Mouse (Mus musculus) embryo, embryonic 9.5 days (tissue): ENCODE data around the gene Dhdh.
"Not testable (repeated sequence)": the region's sequence is repeated elsewhere in the genome, so short reads cannot be mapped to it uniquely, and the experiment has no call there.

Source experiments
- DNase-seq: peaks from one replicate; pipeline ENCODE4 v3.0.0-alpha.2; 2017; ENCODE audit errors: extremely low spot score

The Dhdh gene

GRCm38 (mm10) chr7:45488293-45489204 lies at the start of gene Dhdh:
TSS of gene Dhdh (minus strand) at chr7:45488805.
- DNase-seq: peak; percentile 83

GRCm38 (mm10) chr7:45537602-45538001 lies 49.0 kb upstream of the Dhdh start:
- no peak for DNase-seq

- no peak for DNase-seq
Observed at GRCm38 (mm10) chr7:45535676-45536075, 47.1 kb upstream of the Dhdh start.

GRCm38 (mm10) chr7:45530643-45531042 lies 42.0 kb upstream of the Dhdh start:
- DNase-seq: no peak

GRCm38 (mm10) chr7:45529461-45529860 lies 40.9 kb upstream of the Dhdh start:
- DNase-seq: no peak

GRCm38 (mm10) chr7:45527169-45527568 lies 38.6 kb upstream of the Dhdh start:
- DNase-seq: not testable (repeated sequence)

- no peak for DNase-seq
Observed at GRCm38 (mm10) chr7:45526474-45527120, 38.0 kb upstream of the Dhdh start.

GRCm38 (mm10) chr7:45525809-45526473 lies 37.3 kb upstream of the Dhdh start, which contains the start of the genes Ppp1r15a and Plekha4:
TSS of gene Ppp1r15a (minus strand) at chr7:45526268.
TSS of gene Plekha4 (plus strand) at chr7:45526330.
- peak; percentile 95 for DNase-seq

GRCm38 (mm10) chr7:45524841-45525621 lies 36.4 kb upstream of the Dhdh start:
- no peak for DNase-seq

GRCm38 (mm10) chr7:45523678-45524170 lies 35.1 kb upstream of the Dhdh start:
- DNase-seq: no peak

GRCm38 (mm10) chr7:45522957-45523676 lies 34.5 kb upstream of the Dhdh start:
- DNase-seq: no peak

- DNase-seq: no peak
Observed at GRCm38 (mm10) chr7:45522194-45522752, 33.7 kb upstream of the Dhdh start.

- DNase-seq: peak; percentile 90
Observed at GRCm38 (mm10) chr7:45521728-45522184, 33.2 kb upstream of the Dhdh start.

GRCm38 (mm10) chr7:45520605-45521004 lies 32.0 kb upstream of the Dhdh start:
- no peak for DNase-seq

- DNase-seq: no peak
Observed at GRCm38 (mm10) chr7:45519345-45520120, 30.9 kb upstream of the Dhdh start.

- no peak for DNase-seq
Observed at GRCm38 (mm10) chr7:45518618-45519017, 30.0 kb upstream of the Dhdh start.

- not testable (repeated sequence) for DNase-seq
Observed at GRCm38 (mm10) chr7:45516846-45517245, 28.2 kb upstream of the Dhdh start.

GRCm38 (mm10) chr7:45515436-45515835 lies 26.8 kb upstream of the Dhdh start:
- peak; percentile 56 for DNase-seq

GRCm38 (mm10) chr7:45514411-45514810 lies 25.8 kb upstream of the Dhdh start:
- no peak for DNase-seq
